Mouse (Mus musculus) WW6 (cell line): ENCODE measurements around the gene Fbxo3.
"Not testable (repeated sequence)": the region's sequence is repeated elsewhere in the genome, so short reads cannot be mapped to it uniquely, and the experiment has no call there.

Experiments
- DNase-seq: peaks from one replicate; pipeline ENCODE4 v3.0.0-alpha.2; 2013; ENCODE audit warnings: low read depth, low spot score

The Fbxo3 gene

DNA sequence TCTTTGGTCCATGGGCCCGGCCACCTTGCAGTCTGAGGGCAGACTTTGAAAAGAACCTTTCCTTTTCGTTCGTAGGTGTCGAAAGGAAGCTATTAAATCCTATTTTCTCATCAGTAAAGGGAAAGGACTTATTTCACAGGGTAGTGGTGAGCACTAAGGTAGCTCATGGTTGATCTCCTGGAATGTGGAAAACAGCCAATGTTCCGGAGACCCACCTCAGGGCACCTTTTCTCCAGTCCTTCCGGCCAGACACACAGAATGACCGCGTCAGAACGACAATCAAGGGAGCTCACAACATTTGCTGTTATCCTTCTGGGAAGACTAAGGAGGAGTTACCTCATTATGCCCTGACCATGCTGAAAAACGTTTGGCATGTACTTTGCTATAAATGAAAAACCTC is 68.7 kb downstream of the Fbxo3 start:
- DNase-seq, result no peak

GRCm38 (mm10) chr2:104096796-104097195 is 69.3 kb downstream of the Fbxo3 start:
- DNase-seq, result not testable (repeated sequence)

- not testable (repeated sequence) for DNase-seq
Observed at GRCm38 (mm10) chr2:104097396-104097795, 69.9 kb downstream of the Fbxo3 start.

- DNase-seq, result no peak
Observed at GRCm38 (mm10) chr2:104098529-104099230, 71.2 kb downstream of the Fbxo3 start.

DNA sequence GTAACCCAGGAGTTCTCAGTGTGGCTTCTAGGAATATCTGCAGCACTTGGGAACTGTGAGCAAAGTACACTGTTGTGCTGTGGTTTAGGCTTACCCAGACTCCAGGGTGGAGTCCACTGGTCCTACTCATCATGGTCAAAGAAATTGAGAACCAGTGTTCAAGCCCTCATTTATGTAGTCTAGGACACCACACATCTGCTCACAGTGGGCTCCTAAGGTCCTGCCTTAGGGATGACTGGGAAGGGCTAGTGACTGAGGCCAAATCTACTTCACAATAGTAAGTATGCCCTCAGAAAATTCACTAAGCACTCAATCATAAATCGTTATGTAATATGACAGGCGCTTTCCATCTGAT is 71.7 kb downstream of the Fbxo3 start:
- DNase-seq, result no peak

GRCm38 (mm10) chr2:104099946-104100345 is 72.4 kb downstream of the Fbxo3 start:
- DNase-seq, result no peak

GRCm38 (mm10) chr2:104104800-104105199 is 77.3 kb downstream of the Fbxo3 start:
- DNase-seq, result no peak

- not testable (repeated sequence) for DNase-seq
Observed at GRCm38 (mm10) chr2:104109021-104109420, 81.5 kb downstream of the Fbxo3 start.

DNA sequence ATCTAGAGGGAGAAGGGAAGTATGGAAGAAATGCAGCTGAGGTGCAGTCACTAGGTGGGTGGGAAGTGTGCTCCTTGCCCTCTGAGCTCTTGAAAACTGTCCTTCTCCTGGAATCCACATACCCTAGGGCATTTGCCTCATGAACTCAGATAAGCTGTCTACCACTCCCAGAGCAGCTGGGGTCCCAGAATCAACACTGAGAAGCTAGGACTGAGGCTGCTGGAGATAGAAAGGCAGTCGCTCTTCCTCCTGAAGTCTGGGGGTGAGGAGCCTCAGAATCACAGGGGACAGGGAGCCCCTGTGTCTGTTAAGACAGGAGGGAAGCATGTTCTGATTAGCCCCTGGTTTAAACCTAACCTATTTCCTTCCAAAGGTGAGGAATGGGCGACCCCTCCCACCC is 82.0 kb downstream of the Fbxo3 start:
- no peak for DNase-seq

- DNase-seq, result no peak
Observed at GRCm38 (mm10) chr2:104110031-104110430, 82.5 kb downstream of the Fbxo3 start.

GRCm38 (mm10) chr2:104111170-104111797 is 83.8 kb downstream of the Fbxo3 start:
- not testable (repeated sequence) for DNase-seq
